28 mouse cellular contexts compared by ENCODE assay signal in genomic region chr2:117763631-117764030, GRCm38 (mm10).
DNase-seq lines count a peak whose midpoint lies in the region; ATAC-seq and TF ChIP-seq lines count a peak whose summit lies in the region.
"Had no signal": no experiment of that assay in that cellular context is flagged by ENCODE, and none has a peak within 500 bp of the region (broad histone marks: within the 10 kb centered on the region; RNA-seq: fewer than 3 reads in every experiment).

No protein-coding gene starts in this region.

- no peak for TF ChIP-seq POLR2A in kidney, adult 2 months (IDR thresholded peaks at IDR 0.05; ENCODE audit: low read depth, low read length)

- H3K4me3 ChIP-seq in kidney, embryonic 16.5 days (ENCODE audit: low read length) = no peak overlapping the region
- no peak overlapping the region for H3K4me3 ChIP-seq in kidney, adult 2 months (ENCODE audit: insufficient read depth, low read depth, low read length)
- no peak overlapping the region for H3K4me3 ChIP-seq in lung, embryonic 15.5 days
- H3K4me3 ChIP-seq in stomach, embryonic 15.5 days (replicated peaks) = no peak overlapping the region
- H3K4me3 ChIP-seq in stomach, embryonic 16.5 days (replicated peaks; ENCODE audit: low read length) = no peak overlapping the region
- H3K4me3 ChIP-seq: embryonic facial prominence, embryonic 10.5 days; embryonic facial prominence, embryonic 13.5 days; erythroblast, embryonic 14.5 days; forebrain, embryonic 12.5 days; forebrain, embryonic 15.5 days; heart, embryonic 12.5 days; heart, embryonic 15.5 days; hindbrain, embryonic 10.5 days; hindbrain, embryonic 13.5 days had no signal

- no peaks in the 10 kb centered on the region for H3K4me1 ChIP-seq in kidney, embryonic 16.5 days (ENCODE audit: insufficient read depth, low read length)
- H3K4me1 ChIP-seq in kidney, adult 2 months (ENCODE audit: control insufficient read depth, insufficient read depth, low read length) = no peaks in the 10 kb centered on the region
- peaks cover 38% of the 10 kb centered on the region for H3K4me1 ChIP-seq in lung, embryonic 15.5 days
- H3K4me1 ChIP-seq in stomach, embryonic 15.5 days = no peaks in the 10 kb centered on the region
- H3K4me1 ChIP-seq in stomach, embryonic 16.5 days (ENCODE audit: control insufficient read depth, insufficient read depth, low read length) = peaks cover 10% of the 10 kb centered on the region; the same call in 1 of the 2 replicates
- H3K4me1 ChIP-seq: embryonic facial prominence, embryonic 13.5 days; forebrain, embryonic 12.5 days; forebrain, embryonic 15.5 days; heart, embryonic 12.5 days; heart, embryonic 15.5 days; hindbrain, embryonic 10.5 days; hindbrain, embryonic 13.5 days had no signal

- H3K9ac ChIP-seq in kidney, embryonic 16.5 days (replicated peaks; ENCODE audit: low read length) = no peak overlapping the region
- H3K9ac ChIP-seq in lung, embryonic 15.5 days = no peak overlapping the region
- H3K9ac ChIP-seq in stomach, embryonic 15.5 days = no peak overlapping the region
- H3K9ac ChIP-seq in stomach, embryonic 16.5 days (ENCODE audit: low read length) = no peak overlapping the region
- H3K9ac ChIP-seq: embryonic facial prominence, embryonic 13.5 days; forebrain, embryonic 12.5 days; forebrain, embryonic 15.5 days; heart, embryonic 12.5 days; heart, embryonic 15.5 days; hindbrain, embryonic 13.5 days had no signal

- no peaks in the 10 kb centered on the region for H3K27me3 ChIP-seq in kidney, embryonic 16.5 days (ENCODE audit: insufficient read depth, low read length)
- H3K27me3 ChIP-seq in kidney, adult 2 months (replicated peaks; ENCODE audit: control insufficient read depth, insufficient read depth, low read length) = no peaks in the 10 kb centered on the region
- H3K27me3 ChIP-seq in lung, embryonic 15.5 days = no peaks in the 10 kb centered on the region
- H3K27me3 ChIP-seq in stomach, embryonic 15.5 days (replicated peaks) = no peaks in the 10 kb centered on the region
- H3K27me3 ChIP-seq in stomach, embryonic 16.5 days (ENCODE audit: control insufficient read depth, insufficient read depth, low read length) = no peaks in the 10 kb centered on the region
- H3K27me3 ChIP-seq: embryonic facial prominence, embryonic 13.5 days; forebrain, embryonic 12.5 days; forebrain, embryonic 15.5 days; heart, embryonic 12.5 days; heart, embryonic 15.5 days; hindbrain, embryonic 13.5 days had no signal

- no peak for TF ChIP-seq CTCF in kidney, adult 2 months (conservative IDR thresholded peaks at IDR 0.05; ENCODE audit: insufficient read depth, insufficient read length, low read depth, low read length)

- WGBS in kidney, embryonic 16.5 days = 74% methylated on average over 1 of the region's 1 CpGs
- 96% methylated on average over 1 of the region's 1 CpGs for WGBS in kidney, adult 2 months
- 38% methylated on average over 1 of the region's 1 CpGs for WGBS in lung, embryonic 15.5 days
- WGBS in stomach, embryonic 15.5 days = 38% methylated on average over 1 of the region's 1 CpGs
- WGBS in stomach, embryonic 16.5 days = 42% methylated on average over 1 of the region's 1 CpGs

- no peaks in the 10 kb centered on the region for H3K9me3 ChIP-seq in kidney, embryonic 16.5 days (ENCODE audit: low read length)
- H3K9me3 ChIP-seq in lung, embryonic 15.5 days = no peaks in the 10 kb centered on the region
- no peaks in the 10 kb centered on the region for H3K9me3 ChIP-seq in stomach, embryonic 15.5 days
- no peaks in the 10 kb centered on the region for H3K9me3 ChIP-seq in stomach, embryonic 16.5 days (replicated peaks; ENCODE audit: control insufficient read depth, low read length)
- H3K9me3 ChIP-seq: embryonic facial prominence, embryonic 10.5 days; embryonic facial prominence, embryonic 13.5 days; forebrain, embryonic 12.5 days; forebrain, embryonic 15.5 days; heart, embryonic 12.5 days; heart, embryonic 15.5 days; hindbrain, embryonic 10.5 days; hindbrain, embryonic 13.5 days had no signal

- no peak for DNase-seq in kidney, adult 2 months
- no peak for DNase-seq in lung, postnatal 14 days
- no peak for DNase-seq in urinary bladder, postnatal 14 days (ENCODE audit: low spot score)
- DNase-seq: adrenal gland, adult 2 months; adrenal gland, postnatal 25 days; cerebellum, adult 11-12 months; cerebellum, adult 8-10 months; cerebellum, postnatal 10 days; cerebellum, postnatal 36 days; embryo, embryonic 11 days; gastrocnemius, postnatal 25 days; heart, adult 18-20 months; heart, postnatal 10 days; heart, postnatal 36 days had no signal

- no peak overlapping the region for H3K4me2 ChIP-seq in kidney, embryonic 16.5 days (replicated peaks; ENCODE audit: low read depth, low read length)
- no peak overlapping the region for H3K4me2 ChIP-seq in lung, embryonic 15.5 days
- H3K4me2 ChIP-seq in stomach, embryonic 15.5 days = no peak overlapping the region
- H3K4me2 ChIP-seq in stomach, embryonic 16.5 days (ENCODE audit: low read depth, low read length) = no peak overlapping the region
- H3K4me2 ChIP-seq: embryonic facial prominence, embryonic 13.5 days; forebrain, embryonic 12.5 days; forebrain, embryonic 15.5 days; heart, embryonic 12.5 days; heart, embryonic 15.5 days; hindbrain, embryonic 13.5 days had no signal

- no peak overlapping the region for H3K27ac ChIP-seq in kidney, embryonic 16.5 days (ENCODE audit: low read length)
- no peak overlapping the region for H3K27ac ChIP-seq in kidney, adult 2 months (ENCODE audit: insufficient read depth, low read depth, low read length)
- H3K27ac ChIP-seq in lung, embryonic 15.5 days = peak overlapping the region; percentile 69
- H3K27ac ChIP-seq in stomach, embryonic 15.5 days = peak overlapping the region; percentile 63; the same call in 1 of the 2 replicates
- no peak overlapping the region for H3K27ac ChIP-seq in stomach, embryonic 16.5 days (ENCODE audit: low read length)
- H3K27ac ChIP-seq: embryonic facial prominence, embryonic 10.5 days; embryonic facial prominence, embryonic 13.5 days; forebrain, embryonic 12.5 days; forebrain, embryonic 15.5 days; heart, embryonic 15.5 days; hindbrain, embryonic 10.5 days; hindbrain, embryonic 13.5 days had no signal

- peak; percentile 42; the same call in 1 of the 2 replicates for ATAC-seq in kidney, embryonic 16.5 days (ENCODE audit: low FRiP score, low TSS enrichment)
- peak; percentile 27; the same call in 1 of the 2 replicates for ATAC-seq in lung, embryonic 15.5 days (ENCODE audit: borderline replicate concordance, extremely low read depth, low FRiP score, low TSS enrichment)
- no peak for ATAC-seq in stomach, embryonic 15.5 days (ENCODE audit: insufficient read depth, low FRiP score, low read depth)
- peak; percentile 68; the same call in 1 of the 2 replicates for ATAC-seq in stomach, embryonic 16.5 days (ENCODE audit: insufficient read depth, low FRiP score)
- ATAC-seq: CD4-positive, CD25-positive, alpha-beta regulatory T cell, adult 4 months; forebrain, embryonic 15.5 days had no signal

- no peaks in the 10 kb centered on the region for H3K36me3 ChIP-seq in kidney, embryonic 16.5 days (ENCODE audit: insufficient read depth, low read length)
- H3K36me3 ChIP-seq in kidney, adult 2 months (ENCODE audit: control insufficient read depth, insufficient read depth, low read length) = no peaks in the 10 kb centered on the region
- H3K36me3 ChIP-seq in lung, embryonic 15.5 days = no peaks in the 10 kb centered on the region
- no peaks in the 10 kb centered on the region for H3K36me3 ChIP-seq in stomach, embryonic 15.5 days
- no peaks in the 10 kb centered on the region for H3K36me3 ChIP-seq in stomach, embryonic 16.5 days (ENCODE audit: control insufficient read depth, insufficient read depth, low read length)
- H3K36me3 ChIP-seq: embryonic facial prominence, embryonic 10.5 days; embryonic facial prominence, embryonic 13.5 days; forebrain, embryonic 12.5 days; forebrain, embryonic 15.5 days; heart, embryonic 12.5 days; heart, embryonic 15.5 days; hindbrain, embryonic 10.5 days; hindbrain, embryonic 13.5 days had no signal

Comparison
In these comparisons a context has a peak if more than half of its experiments do, and no peak if none do; other contexts are left out.
1. H3K27ac ChIP-seq: peak in lung, embryonic 15.5 days (single experiment) and stomach, embryonic 15.5 days (single experiment); none in kidney, embryonic 16.5 days (single experiment), kidney, adult 2 months (single experiment) and stomach, embryonic 16.5 days (single experiment).